Mouse (Mus musculus): ENCODE measurements around the gene Smyd5.

Smyd5 gene

GRCm38 (mm10) chr6:85431842-85432431 is at the start of gene Smyd5:
Gene Smyd5, plus strand, starts transcription at chr6:85431989.
- peak; percentile 81 for DNase-seq (ENCODE audit: low spot score)

GRCm38 (mm10) chr6:85382791-85383190 is 49.0 kb upstream of the Smyd5 start:
- DNase-seq (ENCODE audit: low spot score): no peak

GRCm38 (mm10) chr6:85388608-85389007 is 43.2 kb upstream of the Smyd5 start:
- DNase-seq (ENCODE audit: low spot score): no peak

GRCm38 (mm10) chr6:85391803-85392202 is 40.0 kb upstream of the Smyd5 start:
- peak; percentile 51 for DNase-seq (ENCODE audit: low spot score)

GRCm38 (mm10) chr6:85395360-85395759 is 36.4 kb upstream of the Smyd5 start:
- no peak for DNase-seq (ENCODE audit: low spot score)

GRCm38 (mm10) chr6:85397165-85397564 is 34.6 kb upstream of the Smyd5 start:
- DNase-seq (ENCODE audit: low spot score): no peak

- DNase-seq (ENCODE audit: low spot score): no peak
Observed at GRCm38 (mm10) chr6:85399715-85400114, 32.1 kb upstream of the Smyd5 start.

- DNase-seq (ENCODE audit: low spot score): no peak
Observed at GRCm38 (mm10) chr6:85402613-85403012, 29.2 kb upstream of the Smyd5 start.

- no peak for DNase-seq (ENCODE audit: low spot score)
Observed at GRCm38 (mm10) chr6:85403039-85403438, 28.8 kb upstream of the Smyd5 start.

- DNase-seq (ENCODE audit: low spot score): no peak
Observed at GRCm38 (mm10) chr6:85409003-85409402, 22.8 kb upstream of the Smyd5 start.

- peak; percentile 38 for DNase-seq (ENCODE audit: low spot score)
Observed at GRCm38 (mm10) chr6:85410771-85411273, 21.0 kb upstream of the Smyd5 start.

- DNase-seq (ENCODE audit: low spot score): no peak
Observed at GRCm38 (mm10) chr6:85415829-85416228, 16.0 kb upstream of the Smyd5 start.

GRCm38 (mm10) chr6:85419150-85419549 is 12.6 kb upstream of the Smyd5 start:
- no peak for DNase-seq (ENCODE audit: low spot score)

GRCm38 (mm10) chr6:85423836-85424379 is 7.9 kb upstream of the Smyd5 start, which contains the start of gene Noto:
Gene Noto, plus strand, starts transcription at chr6:85423886.
- no peak for DNase-seq (ENCODE audit: low spot score)

GRCm38 (mm10) chr6:85431274-85431841 is 431 bp upstream of the Smyd5 start:
- DNase-seq (ENCODE audit: low spot score): no peak

- no peak for DNase-seq (ENCODE audit: low spot score)
Observed at GRCm38 (mm10) chr6:85433865-85434264, 2.1 kb downstream of the Smyd5 start.

GRCm38 (mm10) chr6:85436204-85436603 is 4.4 kb downstream of the Smyd5 start:
- DNase-seq (ENCODE audit: low spot score): no peak

GRCm38 (mm10) chr6:85436631-85437030 is 4.8 kb downstream of the Smyd5 start:
- DNase-seq (ENCODE audit: low spot score): no peak

- DNase-seq (ENCODE audit: low spot score): no peak
Observed at GRCm38 (mm10) chr6:85441142-85441541, 9.4 kb downstream of the Smyd5 start.

GRCm38 (mm10) chr6:85443488-85444233 is 11.9 kb downstream of the Smyd5 start:
- DNase-seq (ENCODE audit: low spot score): no peak

- DNase-seq (ENCODE audit: low spot score): no peak
Observed at GRCm38 (mm10) chr6:85444266-85444965, 12.6 kb downstream of the Smyd5 start.

- DNase-seq (ENCODE audit: low spot score): no peak
Observed at GRCm38 (mm10) chr6:85445286-85445685, 13.5 kb downstream of the Smyd5 start.
